Mouse (Mus musculus) kidney, adult 8-10 months (tissue): ENCODE measurements at regions not wholly inside any gene's neighbourhood (a gene's known extent, or its start where the extent isn't known, plus 50 kb on each side); places are given as distances from the start of the nearest gene placed in this dataset.

ENCODE experiments used
- DNase-seq, 2 experiments: peaks; one replicate each; pipeline ENCODE4 v3.0.0; 2022

- DNase-seq = no peak
Measured at GRCm38 (mm10) chr1:27895333-27895732, 884.7 kb downstream of the Gm597 start.

GRCm38 (mm10) chr1:27883771-27884170, 896.3 kb downstream of the Gm597 start:
- DNase-seq = peak; percentile 8 to 90
